Mouse (Mus musculus): ENCODE data around the gene Syt12.

Gene Syt12

DNA sequence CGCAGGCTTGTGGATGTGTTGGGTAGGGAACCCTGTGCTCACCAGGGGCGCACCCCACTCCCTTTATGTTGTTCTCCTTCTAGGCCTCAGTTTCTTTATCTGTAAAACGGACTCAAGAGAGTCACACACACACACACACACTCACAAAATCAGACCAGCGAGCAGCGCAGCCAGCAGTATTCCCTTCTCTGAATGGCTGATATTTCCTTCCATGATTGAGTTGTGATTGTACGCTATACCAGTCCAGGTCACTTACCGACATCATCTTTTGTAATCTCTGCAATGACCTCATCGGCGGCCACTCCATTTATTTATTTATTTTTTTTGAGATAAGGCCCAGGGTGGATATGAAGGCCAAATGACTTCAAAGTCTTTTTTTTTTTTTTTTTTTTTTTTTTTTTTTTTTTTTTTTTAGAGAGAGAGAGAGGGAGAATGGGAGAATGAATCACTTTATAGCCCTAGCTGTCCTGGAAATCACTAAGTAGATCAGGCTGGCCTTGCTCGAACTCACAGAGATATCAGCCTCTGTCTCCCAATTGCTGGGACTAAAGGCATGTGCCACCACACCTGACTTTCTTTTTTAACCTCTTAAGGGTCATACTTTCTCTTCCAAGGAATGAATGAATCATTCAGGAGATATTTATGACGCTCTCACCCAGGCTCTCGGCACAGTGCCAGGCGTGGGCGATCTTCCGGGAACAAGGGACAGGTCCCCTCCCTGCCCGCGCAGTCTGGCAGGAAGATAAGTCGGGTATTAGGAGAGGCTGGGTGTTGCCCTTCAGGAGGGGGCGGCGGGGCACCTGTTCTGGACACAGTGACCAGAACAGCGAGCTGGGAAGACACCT lies at the start of gene Syt12:
Syt12 (minus strand) TSS at position 103 of the 845 bp plus-strand sequence.
- DNase-seq (ENCODE audit: low spot score in 2 of 2), result peak; percentile 43 to 44

DNA sequence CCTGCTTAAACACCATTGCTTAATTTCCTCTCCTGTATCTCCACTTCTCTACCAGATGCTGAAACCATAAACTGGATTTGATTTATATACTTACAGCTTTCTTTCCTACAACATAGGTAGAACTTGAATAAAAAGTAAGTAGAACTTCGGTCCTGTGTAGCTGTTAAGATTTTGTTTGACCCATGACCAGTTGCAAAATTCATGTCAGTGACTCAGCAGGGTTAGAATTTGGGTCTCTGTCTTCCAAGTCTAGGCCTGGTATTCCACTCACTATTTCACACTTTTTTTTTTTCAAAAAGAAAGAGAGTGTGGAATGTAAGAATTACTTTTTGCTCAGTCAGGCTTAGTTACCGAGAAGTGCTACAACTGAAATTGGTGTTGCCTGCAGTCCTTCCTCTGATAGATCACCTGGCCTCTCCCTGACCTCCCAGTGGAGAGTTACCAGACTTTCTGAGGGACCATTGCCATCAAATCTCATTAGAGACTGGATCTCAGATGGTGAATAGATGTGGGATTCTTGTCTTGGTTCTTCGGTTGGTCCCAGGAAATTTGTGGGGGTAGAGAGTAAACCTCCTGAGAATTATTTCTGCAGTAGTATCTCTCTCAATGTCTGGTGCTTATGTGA lies 44.3 kb upstream of the Syt12 start:
- DNase-seq (ENCODE audit: low spot score in 2 of 2), result no peak

DNA sequence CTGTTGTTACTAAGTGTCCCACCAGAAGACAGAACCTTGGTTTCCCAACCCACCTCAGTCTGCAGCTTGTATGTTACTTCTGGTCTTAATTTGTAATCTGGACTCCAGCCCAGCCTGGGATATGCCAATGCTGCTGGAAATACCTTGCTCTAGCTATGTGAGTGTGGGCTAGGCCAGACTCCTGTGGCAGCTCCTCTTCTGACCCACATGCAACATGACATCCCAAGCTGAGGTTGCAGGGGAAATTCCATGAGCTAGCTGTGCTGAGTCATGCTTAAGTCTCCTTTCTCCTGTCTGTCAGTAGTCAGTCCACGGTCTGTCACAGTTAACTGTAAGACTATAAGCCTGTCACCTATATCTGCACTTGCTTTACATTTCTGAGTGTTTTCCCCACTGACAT lies 40.2 kb upstream of the Syt12 start:
- DNase-seq (ENCODE audit: low spot score in 2 of 2), result no peak

DNA sequence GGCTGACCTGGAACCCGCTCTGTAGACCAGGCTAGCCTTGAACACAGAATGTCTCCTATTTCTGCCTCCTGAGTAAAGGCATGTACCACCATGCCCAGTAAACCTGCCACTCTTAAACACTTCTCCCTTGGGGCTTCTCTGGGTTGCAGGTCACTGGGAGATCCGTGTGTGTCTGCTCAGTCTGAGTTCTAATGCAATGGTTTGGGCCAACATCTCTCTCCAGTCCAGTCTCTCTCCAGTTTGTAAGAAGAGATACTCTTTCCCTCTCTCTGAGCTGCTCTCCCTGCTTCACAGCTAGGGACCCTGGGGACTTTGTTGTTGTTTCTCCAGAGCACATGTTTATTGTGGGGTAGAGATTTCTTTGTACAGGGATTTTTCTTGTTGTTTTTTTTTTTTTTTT lies 39.0 kb upstream of the Syt12 start:
- no peak for DNase-seq (ENCODE audit: low spot score in 2 of 2)

DNA sequence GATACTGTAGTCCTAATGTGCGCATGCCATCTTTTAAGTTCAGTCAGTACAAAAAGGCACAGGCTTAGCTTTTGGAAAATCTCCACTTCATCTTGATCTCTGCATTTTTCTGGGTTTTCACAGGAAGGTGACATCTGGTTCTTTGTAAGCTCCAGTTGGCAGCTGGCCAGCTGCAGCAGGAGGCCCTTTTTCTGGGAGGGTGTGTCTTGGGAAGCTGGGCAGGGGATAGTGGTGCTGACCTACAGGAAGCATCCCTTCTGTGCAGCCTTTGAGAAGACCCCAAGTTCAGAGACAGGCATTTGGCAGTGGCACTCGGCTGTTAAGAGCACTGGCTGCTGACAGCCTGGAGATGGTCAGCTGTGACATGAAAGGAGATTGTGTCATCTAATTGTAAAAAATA lies 38.5 kb upstream of the Syt12 start:
- no peak for DNase-seq (ENCODE audit: low spot score in 2 of 2)

DNA sequence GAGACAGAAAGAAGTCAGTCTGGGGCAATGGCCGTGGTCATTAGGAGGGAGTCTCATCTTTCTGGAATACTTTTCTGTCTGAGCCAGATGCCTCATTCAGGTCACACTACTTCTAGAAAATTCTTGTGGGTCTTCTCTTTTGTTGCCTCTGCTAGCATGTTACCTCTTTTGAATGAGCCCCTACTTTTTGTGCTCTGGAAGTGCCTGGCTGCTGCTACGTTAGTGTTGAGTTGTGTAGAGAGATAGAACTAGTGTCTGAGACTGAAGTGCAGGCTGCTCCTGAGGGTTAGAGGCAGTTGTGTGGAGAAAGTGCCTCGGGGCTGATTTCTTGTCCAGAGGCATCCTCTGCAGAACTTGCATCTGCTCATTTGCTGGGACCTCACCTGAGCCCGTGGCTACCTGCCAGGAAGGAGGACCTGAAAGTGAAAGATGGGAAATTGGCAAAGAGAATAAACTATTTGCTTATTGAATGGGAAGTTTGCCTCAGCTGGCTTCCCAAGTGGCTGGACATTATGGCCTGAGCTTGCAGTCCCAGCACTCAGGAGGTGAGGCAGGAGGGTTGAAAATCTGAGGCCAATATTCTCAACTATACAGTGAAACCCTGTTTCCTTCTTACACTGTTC lies 36.1 kb upstream of the Syt12 start:
- no peak for DNase-seq (ENCODE audit: low spot score in 2 of 2)

DNA sequence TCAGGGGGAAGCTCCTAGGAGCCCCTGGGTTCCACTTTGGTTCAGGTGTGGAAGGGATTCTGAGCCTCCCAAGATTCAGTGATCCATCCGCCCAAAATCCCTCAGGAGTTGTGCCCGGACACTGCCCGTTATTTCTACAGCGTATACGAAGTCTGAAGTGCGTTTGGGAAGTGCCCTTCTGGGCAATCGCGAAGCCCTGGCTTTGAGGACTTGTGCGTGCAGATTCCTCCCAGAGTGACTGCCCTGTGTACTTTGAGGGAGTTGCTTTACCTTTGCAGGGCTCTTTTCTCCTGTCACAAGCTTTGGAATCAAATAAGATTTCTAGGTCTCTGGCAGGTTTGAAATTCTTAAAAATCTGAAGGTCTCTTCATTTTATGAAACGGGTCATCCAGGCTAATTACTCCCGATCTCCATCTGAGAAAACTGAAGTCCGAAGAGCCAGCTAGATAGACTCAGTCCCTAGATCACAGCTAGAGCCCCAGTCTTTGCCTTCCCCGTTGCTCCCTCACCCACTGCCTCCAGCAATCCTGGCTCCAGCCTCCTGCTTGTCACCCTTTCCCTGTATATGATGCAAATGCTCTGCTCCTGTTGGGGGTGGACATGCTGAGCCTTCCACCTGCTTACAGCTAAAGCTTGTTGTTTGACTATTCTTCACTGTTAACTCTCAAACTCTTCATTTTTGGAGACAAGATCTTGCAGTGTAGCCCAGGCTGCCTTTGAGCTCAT lies 34.0 kb upstream of the Syt12 start:
- DNase-seq (ENCODE audit: low spot score in 2 of 2), result no peak

DNA sequence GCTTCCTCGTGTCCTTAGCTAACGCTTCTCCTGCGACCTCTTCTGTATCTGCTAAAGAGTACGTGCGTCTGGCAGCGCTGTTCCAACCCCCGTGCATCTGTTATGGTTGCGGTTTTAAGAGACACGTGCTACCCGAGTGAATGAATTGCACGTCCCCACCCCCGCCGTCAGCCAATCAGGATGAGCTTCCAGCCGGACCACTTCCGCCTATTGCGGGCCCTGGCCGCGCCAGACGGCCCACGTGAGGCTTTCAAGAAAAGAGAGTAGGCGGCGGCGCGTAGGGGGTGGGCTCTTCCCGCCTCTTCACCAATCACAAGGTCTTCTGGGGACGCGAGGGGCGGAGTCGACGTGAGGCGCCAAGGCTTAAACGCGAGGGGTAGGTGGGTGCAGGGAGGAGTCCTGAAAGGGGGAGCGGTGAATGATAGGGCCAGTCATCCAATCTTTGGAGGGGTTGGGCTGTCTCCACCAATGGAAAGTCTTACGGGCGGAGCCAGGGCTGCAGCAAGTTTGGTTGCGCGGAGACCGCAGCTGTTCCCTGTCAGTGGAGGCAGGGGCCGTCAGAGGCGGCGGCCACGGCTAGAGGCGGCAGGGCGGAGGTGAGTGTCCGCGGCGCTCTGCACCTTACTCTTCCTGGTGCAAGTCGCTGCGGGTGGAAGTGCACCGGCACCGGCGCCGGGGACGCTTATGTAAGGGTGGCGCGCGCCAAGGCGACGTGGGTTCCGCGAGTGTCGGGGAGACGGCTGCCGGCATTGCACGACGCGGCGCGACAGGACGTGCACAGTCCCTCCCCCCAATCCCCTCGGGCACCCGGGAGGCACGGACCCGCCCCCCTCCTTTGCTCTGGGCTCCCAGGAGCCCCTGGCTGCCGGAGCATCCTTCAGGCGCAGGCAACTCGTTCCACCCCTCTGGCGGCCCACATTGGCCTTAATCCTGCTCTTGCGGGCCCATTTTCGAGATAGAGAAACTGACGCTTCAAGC lies 33.0 kb upstream of the Syt12 start, which contains the start of gene Pcx:
Pcx (plus strand) TSS at position 487 of the 978 bp plus-strand sequence.
- DNase-seq (ENCODE audit: low spot score in 2 of 2), result peak; percentile 99

DNA sequence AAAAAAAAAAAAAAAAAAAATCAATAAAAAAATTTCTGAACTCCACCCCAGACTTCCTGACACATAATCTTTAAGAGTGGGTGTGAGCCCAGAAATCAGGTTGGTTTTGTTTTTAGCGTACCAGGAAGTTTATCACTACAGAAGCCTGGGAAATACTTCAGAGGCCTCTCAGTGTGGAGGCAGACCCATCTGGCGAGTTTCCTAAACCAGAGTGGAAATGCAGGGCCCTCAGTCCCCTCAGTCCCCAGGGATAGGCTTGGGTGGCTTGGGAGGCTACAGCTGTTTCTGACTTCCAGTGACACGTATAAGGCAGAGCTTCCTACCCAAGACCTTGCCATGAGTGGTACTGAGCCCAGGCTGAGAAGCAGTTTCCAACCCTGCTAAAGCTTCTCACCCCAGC lies 30.5 kb upstream of the Syt12 start:
- no peak for DNase-seq (ENCODE audit: low spot score in 2 of 2)

DNA sequence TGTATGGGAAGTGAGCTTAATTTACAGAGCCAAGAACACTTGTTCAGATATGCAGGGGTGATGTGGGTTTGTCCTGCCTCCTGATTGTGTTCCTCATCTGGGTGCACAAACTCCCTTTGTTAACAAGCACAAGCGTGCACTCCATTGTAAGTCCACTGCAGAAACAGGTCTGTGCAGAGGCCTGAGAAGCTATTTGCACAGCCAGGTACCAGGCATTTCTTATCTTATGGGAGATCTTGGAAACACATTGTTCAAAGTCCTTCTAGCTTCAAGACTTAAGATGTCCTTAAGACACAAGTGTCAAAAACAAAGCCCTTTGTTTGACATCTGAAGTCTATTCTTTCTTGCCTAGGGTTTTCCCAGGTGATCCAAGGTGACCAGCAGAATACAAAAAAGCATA lies 27.6 kb upstream of the Syt12 start:
- DNase-seq (ENCODE audit: low spot score in 2 of 2), result no peak

DNA sequence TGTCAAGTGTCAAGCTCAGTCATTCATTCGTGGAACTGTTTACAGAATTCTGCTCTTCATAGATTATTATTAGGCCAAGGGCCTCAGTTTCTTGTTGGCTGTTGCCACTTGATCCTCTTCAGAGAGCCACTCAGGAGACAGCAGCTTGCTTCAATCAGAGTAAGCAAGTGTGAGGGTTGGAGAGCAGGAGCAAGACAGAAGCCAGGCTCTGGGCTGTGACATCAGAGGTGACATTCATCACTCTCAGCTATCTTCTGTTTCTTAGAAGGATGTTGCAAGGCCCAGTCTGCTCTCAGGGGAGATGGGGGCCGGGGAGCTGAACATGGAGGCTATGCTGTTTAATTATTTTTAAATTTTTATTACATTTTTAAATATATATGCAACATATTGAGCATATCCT lies 25.5 kb upstream of the Syt12 start:
- DNase-seq (ENCODE audit: low spot score in 2 of 2), result no peak

DNA sequence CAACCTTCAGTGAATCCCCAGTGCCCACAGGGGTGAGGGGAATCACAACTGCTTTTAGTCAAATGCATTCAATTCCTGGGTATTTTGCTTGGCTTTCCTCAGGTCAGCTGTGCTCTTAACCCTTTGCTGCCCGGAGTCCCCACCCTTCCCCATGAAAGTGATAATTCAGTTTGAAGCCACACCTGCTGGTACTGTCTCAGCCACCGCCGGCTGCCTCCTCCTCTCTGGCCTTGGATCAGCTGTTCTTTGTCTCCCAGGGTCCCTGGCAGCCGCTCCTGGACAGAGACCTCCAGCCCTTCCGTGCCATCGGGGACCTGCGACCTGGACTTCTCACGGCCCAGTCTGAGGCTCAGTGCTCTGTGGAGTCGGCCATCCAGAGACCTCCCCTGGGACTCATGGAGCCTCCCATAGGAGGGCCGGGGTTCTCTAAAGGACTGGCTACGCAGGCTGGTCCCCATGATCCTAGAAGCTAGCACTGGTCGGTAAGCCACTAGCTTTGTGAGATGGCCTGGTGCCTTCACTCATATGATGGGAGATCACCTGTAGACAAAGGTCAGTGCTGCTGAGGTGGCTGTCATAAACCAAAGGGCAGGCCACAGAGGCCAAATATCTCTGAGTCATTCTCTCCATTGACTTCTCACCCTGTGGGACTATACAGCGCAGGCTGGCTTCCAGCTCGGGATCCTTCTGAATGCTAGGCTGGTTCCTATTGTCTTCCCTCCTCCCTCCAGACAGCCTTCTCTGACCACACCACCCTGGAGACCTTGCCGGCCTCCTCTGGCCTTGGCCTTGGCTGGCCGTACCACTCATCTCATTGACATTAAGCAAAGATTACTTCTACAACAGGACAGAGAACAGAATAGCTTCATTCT lies 21.1 kb upstream of the Syt12 start, which contains the start of gene 2010003K11Rik:
2010003K11Rik (minus strand) TSS at position 522 of the 872 bp plus-strand sequence.
- no peak for DNase-seq (ENCODE audit: low spot score in 2 of 2)

DNA sequence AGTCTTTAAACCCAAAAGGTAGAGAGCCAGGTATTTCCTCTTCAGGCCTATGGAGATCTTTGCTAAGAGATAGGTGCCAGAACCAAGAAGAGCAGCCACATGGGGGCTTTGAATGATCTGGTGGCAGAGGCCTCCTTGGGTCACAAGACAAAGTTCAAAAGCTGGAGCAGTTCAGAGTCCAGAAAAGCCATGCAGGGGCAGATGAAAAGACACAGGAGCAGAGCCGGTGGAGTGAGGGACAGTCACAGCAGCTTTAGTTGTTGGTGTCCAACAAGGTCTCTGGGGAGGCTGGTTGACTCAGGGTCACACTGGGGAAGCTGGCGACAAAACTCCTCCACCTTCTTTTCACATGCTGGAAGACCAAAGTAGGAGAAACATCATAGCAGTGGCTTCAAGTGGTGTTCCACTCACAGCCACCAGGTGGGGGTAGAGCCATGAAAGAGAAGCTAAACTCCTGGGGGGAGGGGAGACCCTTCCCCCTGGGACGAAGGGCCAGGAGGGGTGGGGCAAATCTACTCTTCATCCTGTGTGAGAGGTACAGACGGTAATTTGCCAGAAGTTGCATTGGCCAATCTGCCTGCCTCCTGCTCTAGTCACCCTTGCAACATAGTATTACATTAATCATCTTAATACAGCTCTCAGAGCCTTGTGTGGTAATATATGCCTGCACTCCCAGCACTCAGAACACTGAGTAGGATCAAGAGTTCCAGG lies 20.2 kb upstream of the Syt12 start:
- peak; percentile 50 to 57 for DNase-seq (ENCODE audit: low spot score in 2 of 2)

DNA sequence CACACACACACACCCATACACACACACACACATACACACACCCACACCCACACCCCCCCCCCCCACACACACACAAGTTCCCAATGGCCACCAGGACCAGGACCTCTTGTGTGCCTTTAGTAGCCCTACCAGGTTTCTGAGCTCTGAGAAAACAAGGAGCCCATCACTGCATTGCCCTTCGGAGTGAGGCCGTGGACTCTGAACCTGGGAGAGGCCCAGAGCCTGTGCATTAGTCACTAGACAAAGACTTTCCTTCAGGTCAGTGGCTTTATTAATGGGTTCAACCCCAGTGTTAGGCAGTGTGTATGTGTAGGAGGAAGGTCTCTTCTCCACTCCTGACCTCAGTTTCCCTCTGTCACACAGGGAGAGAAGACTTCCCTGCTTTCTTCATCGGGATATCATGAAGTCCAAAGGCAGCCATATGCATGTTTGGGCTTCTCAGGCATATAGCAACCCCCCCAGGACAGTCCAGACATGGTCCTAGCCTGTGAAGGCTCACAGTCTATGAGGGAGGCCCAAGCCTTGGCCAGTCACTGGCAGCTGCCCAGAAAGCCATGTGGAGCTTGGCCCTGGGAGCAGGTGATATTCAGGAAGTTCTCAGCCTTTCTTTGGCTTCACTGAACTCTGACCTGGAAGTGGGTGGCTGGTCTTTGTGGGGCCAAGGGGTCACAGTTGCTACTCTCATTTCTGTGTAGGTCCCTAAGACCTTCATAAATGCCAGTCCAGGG lies 19.5 kb upstream of the Syt12 start:
- no peak for DNase-seq (ENCODE audit: low spot score in 2 of 2)

DNA sequence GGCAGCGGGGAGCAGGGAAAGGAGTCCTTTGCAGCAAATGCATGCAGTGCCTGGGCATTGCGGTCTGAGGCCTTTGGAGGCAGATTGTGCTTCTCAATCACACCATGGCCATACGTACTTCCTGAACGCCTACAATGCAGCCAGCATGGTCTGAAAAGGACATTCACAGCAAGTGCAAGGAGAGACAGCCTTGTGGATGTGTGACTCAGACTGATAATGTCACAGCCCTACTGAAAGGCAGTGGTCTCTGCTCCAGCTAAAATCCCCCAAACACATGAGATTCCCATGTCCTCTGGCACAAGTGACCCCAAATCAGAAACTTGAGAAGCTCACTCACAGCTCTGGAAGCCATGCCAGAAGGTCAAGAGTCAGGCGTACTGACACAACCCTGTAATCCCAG lies 18.6 kb upstream of the Syt12 start:
- no peak for DNase-seq (ENCODE audit: low spot score in 2 of 2)

DNA sequence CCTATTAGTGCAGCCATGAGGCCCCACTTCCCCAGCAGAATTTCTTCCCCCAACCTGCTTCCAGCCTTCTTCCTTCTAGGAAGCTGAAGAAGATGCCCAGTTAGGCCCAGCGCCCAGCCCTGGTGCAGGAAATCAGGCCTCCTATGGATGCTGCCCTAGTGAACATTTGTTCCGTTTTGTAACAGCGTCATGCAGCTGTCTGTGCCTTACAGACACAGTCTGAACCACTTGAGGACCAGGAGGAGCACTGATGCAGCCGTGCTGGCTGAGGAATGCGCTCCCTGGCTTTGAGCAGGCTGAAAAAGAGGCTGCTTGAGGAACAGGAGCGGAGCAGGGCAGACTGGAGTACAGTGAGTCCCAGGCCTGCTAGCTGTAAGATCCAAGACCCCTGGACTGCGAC lies 17.5 kb upstream of the Syt12 start:
- DNase-seq (ENCODE audit: low spot score in 2 of 2), result no peak

DNA sequence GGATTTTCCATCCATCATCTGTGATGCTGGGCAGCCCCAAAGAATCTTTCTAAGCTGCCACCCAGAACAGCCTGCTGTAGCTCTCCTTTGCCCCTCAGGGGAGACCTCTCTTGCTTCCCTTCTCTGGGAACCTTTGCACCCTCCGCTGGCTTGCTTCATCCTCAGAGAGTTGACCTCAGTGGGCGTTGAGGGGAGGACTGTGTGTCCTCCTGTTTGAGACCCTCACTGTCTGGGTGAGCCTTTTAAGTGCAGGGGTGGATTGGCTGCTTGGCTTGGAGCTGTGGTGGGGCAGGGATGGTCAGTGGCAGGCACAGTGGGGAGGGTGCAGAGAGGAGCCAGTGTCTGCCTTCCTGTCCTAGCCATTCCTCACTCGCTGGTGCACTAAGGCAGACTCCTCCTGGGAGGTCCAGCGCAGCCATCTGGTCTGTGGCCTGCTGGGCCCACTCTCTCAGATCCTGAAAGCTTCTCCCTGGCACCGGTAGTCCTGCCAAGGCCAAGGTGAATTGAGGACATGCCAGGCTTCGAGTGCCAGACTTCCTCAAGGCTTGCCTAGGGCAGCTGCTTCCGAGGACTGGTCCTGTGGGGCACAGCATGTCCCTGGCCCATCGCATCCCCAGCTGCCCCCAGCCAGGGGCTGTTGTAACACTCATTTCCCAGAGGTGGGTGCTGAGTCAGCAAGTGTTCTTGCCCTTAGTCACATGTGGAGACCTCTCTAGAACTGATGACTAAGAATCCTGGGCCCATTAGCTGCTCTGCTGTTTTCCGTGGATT lies 15.5 kb upstream of the Syt12 start:
- DNase-seq (ENCODE audit: low spot score in 2 of 2), result peak; percentile 45 to 50

All from right cerebral cortex, postnatal 36 days (tissue).